Mouse (Mus musculus) brain, embryonic 18.5 days (tissue): ENCODE measurements at regions not wholly inside any gene's neighbourhood (a gene's known extent, or its start where the extent isn't known, plus 50 kb on each side); places are given as distances from the start of the nearest gene placed in this dataset.

Source experiments
- DNase-seq: peaks from one replicate; pipeline ENCODE4 v3.0.0-alpha.2; 2012; ENCODE audit warnings: low read depth, low spot score

DNA sequence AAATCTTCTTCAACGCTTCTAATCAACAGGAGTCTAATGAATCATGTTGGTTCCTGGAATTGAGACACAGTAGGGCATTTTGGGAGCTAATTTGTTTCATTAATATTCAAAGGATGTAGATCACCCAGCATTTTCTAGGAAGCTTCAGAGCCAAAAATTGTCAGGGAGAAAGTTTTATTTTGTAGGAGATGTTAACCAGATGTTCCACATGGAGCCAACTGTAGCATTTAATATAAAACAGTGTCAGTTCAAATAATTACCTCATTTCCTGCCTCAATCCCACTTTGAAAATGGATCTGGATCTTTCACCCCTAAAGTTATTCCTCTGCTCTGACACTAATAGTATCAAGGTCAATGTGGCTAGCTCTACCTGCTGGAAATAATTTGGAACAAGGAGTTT is 389.6 kb upstream of the Lmcd1 start:
- DNase-seq = no peak

DNA sequence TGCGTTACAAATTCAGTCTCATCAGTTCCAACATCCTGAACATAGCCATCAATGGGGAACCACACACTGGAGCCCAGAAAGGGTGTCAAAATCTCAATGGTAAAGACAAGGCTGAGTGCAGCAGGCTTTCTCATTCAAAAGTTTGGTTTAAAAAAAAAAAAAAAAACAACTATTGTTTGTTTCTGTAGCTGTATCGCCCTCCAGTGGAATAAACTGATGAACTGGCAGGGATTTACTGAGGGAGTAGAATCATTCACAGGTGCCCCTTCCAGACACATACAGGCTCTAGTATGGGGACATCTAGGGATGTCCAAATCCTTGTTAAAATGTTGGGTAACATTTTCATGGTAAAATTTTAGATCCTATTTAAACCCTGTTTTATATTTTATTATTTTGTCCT is 361.6 kb upstream of the Lmcd1 start:
- peak; percentile 12 for DNase-seq

DNA sequence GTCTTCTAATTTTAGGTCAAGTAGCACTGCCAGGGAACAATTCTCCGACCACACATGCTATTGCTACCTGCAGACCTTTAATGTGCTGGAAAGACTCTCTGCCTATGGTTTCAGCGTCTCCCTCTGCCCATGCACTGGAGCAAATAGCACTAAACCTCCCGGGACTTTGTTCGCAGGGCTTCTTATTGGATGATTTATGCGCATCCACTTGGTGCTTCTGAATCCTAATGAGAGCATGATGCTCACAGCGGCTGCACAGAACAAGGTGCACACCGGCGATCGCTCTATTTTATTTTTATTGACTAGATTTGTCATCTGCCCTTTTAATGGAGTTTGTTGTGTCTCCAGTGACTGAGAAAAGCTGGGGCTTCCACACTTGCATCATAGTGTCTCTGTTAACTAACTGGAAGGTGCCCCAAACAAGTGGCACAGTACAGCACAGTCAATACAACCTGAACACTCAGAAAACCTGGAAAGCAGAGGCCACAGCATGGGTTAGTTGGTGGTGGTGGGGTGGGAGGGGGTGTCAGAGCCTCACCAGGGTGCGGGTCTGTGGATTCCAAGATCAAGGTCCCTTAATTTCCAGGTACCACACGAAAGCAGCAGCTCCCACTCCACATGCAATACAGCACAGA is 359.7 kb upstream of the Lmcd1 start:
- DNase-seq = no peak

DNA sequence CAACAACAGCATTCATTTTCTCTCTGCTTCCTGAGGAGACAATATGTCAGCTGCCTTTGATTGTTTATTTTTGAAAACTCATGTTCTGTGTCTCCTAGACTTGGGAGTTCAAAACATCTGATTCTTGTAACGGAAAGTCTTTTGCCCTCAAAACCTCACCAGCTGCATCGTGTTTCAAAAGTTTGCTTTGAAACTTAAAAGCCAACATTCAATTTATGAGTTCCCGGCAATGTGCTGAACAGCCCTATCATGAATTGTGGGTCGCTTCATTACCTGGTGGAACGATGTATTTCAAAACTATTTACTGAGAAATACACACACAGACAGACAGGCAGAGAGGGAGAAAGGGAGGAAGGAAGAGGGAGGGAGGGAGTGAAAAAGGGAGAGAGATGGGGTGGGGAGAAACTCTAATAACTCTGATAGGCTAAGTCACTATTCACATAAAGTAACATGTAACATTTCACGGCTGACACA is 356.3 kb upstream of the Lmcd1 start:
- DNase-seq = no peak

DNA sequence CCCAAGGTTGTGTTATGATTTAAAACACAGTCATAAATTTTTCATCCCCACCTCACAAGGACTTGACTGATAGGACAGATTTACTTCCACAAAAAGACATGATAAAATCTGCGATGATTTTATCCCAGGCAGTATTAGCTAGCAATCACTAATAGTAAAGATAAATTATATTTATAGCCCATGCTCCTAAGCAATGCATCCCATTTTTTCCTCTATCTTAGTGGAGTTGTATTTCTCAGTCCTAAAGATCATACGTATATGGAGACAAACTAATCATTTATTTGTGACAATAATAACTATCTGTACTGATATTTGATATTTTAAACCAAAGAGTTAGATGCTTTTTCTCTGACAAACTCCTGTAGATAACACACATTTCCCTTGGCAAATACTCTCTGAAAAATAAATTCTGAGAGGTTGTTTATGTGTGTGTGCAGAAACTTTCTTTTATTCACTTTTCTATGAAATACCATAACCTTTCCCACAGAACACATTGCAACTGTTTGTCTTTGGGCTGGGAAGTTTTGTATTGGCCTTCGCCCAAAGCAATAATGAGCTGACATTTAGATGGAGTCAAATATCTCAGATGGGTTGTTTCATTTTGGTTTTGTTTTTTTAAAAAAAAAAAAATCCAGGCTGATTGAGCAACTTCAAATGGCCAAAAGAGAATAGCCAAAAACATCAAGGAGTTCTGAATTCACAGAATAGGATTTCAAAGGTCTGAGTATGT is 355.5 kb upstream of the Lmcd1 start:
- no peak for DNase-seq

DNA sequence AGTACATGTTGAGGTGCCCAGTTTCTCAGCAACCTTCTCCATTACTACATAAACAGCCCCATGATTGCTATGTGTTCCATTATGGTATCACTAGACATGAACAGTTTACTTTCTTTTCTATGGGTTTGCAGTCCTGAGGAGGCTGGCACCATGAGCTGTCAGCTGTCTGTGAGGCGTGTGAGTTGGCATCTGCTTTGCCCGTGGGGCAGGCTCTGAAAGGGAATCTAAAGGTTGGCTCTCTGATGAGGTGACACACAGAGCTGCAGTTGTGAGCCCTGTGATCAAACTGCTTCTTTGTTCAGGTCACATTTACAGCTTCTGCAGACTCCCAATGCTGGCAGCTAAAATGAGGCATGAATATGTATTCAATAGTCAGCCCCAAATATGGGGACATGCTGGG is 341.0 kb upstream of the Lmcd1 start:
- no peak for DNase-seq

DNA sequence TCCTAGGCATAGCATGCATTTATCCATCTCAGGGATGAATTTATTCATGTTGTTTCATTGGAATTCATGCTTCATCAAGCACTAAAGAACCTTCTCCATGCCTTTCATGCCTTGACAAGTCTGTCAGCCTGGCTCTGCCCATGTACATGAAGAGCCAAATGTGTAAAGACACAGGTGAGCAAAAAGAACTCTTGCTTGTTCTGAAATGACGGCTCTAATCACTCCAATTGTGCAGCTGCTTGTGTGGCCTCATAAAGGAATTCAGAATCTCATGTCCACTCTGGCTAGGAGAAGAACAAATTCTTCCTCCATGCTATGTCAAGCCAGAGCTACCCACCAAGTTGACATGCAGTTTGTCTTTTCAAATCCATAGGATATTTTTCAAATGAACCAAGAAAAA is 319.2 kb upstream of the Lmcd1 start:
- DNase-seq = no peak

DNA sequence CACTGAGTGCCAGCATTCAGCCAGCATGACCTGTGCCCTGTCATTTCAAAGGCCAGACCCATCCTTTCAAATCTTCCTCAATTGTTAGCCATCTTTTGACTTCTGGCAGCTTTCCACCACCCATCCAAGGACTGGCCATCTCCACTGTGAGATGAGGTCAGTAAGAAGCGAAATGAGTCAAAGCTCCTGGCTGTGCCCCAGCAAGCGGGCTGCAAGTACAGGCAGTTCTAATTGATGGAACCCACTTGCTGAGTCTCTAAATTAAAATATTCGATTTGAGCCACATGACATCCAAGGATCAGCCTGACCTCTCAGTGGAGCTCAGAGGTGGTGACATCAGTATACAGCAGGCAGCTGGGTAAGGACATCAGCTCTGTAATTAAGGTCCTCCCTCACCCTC is 307.8 kb upstream of the Lmcd1 start:
- no peak for DNase-seq

DNA sequence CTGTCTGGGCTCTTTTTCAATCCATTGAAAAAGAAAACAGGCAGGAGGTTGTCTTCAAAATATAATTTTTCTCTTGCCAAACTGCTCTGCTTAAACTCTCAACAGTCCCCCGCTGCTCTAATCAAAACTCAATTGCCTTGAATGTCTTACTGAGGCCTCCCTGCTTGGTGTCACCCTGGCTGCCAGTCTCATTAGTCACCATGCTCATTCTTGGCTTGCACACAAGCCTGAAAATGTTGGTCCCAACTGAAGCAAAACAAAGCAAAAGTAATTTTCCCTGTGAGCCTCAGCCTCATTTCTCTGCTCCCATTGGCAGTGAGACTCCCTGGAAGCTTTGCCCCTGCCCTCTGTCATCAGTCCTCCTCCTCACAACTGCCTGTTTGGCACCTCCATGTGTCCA is 288.1 kb upstream of the Lmcd1 start:
- no peak for DNase-seq

DNA sequence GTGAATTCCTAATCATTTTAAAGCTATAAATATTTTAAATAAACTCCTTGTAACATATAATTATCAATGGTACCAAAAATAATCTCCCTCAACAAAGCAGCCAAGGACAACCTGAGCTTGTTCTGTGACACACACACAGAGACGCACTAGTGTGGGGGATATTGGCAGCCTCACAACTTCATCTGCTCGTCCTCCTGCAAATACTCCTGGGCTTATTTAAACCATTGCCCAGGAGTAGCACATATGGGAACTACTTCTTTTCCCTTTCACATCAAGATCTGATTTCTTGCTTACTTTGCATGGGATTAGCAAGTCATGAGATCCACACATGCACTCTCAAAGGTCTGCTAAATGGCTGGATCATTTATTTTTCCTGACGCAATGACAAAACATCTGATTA is 277.7 kb upstream of the Lmcd1 start:
- DNase-seq = no peak

DNA sequence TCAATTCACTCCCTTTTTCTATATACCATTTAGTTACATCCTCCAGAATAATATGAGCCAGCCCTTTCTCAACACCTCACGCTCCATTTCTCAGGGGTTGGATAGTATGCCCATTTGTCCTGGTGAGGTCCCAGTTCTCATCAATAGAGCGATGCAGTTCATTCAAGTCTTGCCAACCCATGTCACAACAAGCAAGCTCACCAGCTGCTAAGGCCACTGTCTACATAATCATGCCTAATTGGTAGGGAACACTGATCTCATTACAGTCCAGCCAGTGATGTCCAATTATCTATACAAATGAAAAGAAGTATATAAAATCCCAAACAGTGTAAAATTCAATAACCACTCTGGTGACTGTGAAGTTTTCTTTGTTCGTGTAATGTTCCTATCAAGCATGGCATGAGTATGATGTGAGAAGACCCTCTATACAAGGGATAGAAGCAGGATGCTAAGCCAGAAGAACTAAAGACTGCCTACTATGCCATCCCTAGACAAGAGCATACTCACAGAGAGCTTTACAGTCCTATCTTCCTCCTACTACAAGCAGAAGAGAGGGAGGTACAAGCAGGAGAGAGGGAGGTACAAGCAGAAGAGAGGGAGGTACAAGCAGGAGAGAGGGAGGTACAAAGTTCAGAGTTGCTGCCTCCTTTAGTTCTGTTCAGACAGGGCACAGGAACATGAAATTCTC is 269.6 kb upstream of the Lmcd1 start:
- no peak for DNase-seq

DNA sequence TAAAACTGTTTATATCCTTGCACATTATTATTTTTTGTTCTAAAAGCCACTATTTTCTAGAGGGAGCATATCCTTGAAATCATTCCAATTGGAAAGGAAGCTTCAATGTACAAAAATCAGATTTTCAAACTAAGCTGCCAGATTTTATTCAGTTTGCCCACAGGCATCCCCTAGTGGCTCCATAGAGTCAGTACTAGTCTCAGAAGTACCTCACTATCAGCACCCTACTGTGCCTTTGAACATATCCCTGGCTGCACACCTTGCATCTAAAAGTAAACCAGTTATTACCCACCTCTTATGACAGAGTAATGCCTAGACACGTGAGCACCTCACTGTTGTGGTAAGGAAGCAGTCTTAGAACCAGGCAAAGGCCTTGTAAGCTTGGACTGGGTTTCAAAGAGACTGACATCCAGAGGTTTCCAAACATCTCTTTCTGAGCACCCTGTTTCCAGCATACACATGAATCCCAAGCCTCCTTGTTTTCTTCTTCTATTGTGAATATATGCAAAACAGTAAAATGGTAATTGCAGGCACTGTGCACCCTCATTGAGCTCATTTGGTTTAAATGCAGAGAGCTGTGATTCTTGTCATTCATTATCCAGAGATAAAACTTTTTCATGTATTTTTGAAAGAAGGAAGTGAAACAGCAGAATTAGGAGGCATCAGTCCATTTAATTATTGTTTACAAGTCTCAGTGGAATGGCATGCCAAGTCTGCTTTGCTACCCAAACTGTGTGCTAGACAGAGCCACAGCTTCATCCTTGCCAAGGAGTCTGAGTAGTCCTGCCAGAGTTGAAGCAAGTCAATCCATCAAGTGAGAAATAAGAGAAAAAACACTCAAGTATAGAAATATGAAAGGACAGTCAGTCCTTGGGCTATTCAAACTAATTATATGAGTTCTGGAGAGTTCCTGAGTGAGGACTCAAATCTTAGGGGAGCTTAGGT is 247.0 kb upstream of the Lmcd1 start:
- DNase-seq = no peak

DNA sequence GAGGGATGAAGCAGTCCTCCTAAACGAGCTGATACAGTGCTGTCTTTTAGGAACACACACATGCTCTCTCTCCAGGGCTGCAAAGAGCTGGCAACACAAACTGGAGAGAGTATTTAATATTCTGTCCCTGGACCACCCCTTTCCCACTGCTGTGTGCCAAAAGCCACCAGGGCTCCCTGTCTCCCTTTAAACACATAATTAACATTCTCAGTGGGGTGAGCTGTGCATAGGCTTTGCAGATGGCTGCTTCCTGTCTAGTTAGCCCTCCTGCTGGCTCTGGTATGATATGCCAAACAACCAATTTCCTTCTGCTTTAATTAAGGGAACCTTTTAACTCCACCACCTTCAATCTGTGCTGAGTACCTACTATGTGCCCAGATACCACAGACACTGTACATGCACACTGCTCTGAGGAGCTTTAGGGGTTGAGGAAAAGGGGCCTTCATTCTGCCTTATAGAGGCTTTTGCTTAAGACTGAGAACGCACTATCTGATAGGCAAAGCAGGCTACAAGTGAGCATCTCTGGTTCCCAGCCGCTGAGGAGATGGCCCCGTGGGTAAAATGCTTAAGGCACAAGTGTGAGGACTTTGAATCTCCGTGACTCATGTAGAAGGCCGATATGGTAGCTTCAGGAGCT is 222.9 kb upstream of the Lmcd1 start:
- peak; percentile 59 for DNase-seq

DNA sequence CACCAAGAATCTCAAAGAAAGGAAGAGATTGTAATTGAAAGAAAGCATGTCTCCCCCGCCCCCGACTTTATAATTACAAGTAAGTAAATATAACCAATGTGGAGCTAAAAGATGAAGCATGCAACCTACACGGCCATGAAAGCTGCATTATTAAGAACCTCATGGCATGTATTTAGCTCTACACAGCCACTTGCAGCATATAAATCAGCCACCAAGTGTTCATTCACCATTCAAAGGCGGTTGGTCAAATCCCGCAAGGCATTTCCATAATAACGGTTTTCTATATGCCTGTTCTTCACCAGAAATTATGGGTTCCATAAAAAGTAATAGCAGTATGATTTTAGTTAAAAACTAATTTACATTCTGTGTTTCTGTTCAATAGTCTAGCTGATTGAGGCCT is 221.4 kb upstream of the Lmcd1 start:
- DNase-seq = no peak

DNA sequence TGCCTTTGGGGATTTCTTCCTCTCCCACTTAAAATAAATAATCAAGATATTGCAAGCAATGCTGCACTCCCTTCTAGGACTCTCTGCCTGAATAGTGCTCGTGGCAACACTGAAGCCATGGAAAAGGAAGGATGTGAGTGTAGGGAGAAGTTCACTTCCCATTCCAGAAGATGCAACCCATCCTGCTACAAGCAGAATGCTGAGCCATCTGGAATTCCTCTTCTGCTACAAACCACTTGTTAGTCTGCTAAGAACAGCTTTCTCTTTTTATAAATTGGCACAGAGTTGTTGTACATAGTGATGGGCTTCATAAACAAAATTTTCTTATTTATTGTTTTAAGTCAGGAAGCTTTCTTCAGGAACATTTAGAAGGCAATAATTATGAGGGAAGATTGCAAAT is 215.7 kb upstream of the Lmcd1 start:
- peak; percentile 32 for DNase-seq

DNA sequence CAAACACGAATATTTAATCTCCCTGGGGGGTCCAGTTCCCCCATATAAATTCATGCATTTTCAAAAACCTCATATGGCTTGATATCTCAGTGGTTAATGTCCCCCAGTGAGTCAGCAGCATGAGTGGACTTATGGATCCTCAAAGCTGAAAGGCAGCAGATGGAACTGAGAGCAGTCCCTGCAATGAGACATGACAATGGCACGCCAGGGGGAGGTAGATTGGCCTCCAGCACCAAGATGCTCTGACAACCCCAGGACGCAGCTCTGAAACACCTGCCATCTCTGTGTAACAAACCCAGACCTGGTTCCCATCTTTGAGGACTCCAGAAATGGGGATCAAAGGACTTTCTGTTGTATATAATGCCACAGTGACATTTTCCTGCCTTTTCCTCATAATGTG is 210.6 kb upstream of the Lmcd1 start:
- DNase-seq = no peak

DNA sequence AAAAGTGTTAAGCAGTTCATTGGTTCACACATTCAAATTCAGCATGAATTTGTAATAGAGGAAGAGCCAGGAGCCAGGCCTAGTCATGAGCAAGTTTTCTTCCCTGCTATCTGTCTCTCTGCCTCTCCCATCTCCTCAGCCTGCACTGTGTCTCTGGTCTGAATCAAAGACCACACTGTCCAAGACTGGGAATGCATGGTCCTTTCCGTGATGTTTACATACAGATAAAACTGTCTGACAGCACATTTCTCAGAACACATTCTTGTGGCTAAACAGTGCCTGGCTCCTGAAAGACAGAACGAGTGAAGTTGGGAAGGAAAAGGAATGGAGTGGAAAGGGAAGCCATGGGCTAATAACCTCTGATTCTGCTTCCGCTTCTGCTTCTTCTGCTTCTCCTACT is 183.0 kb upstream of the Lmcd1 start:
- no peak for DNase-seq

DNA sequence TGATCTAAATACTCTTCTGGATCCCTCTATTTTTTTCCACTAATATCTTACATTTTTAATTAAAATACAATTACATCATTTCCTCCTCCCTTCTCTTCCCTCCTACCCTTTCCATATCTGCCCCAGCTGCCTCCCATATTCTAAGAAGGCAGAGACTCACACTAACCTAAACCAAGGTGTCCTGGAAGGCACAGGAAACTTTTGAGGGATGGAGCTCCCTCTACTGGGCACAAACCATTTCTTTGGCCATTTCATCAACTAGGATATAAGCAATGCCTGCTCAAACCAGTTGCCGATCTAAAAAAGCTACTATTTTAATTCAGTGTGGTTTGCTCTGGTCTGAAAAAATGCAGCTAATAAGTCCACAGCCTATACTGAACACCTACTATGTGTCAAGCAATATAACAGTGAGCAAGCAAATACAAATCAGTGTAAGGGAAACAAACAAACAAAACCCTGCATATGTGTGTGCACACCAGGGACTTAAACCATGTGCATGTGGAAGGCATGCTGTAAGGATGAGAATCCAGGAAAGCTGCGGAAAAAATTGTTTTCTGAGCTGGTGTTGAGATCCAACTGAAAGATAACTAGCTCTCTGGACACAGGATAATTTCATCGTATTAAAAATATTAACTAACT is 182.3 kb upstream of the Lmcd1 start:
- peak; percentile 30 for DNase-seq

DNA sequence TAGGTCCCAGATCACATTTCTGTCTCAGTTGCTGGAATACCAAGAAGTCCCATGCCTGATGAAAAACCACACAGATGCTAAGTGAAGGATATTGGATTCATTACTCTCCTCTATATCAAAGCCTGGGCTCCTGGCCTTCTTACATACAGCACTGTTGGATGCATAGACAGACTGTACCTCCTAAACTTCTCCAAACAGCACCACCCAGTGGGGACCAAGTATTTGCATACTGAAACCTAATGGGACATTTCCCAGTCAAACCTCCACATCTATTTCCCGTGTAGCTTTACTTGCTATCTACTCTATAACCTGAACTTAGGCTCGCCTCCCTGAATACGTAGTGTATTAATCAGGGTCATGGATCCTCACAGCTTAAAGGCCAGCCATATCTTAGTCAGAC is 180.3 kb upstream of the Lmcd1 start:
- no peak for DNase-seq

DNA sequence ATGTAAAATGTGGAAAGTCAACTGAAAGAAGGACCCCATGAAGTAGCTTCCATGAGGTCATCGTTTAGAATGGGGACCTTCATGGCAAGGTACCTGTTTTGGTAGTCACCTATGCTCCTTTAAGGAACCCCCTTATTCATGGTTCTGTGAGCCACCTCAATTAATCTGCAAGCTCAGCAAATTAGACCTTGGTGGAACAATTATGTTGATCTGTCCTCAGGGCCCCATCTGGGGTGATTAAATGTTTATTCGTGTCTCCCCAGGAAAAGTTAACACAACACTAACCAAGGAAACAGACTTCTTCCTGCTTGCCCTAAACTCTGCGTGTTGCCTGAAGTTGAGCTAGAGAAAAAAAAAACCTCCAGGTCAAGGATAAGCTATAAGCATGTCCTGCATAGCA is 175.9 kb upstream of the Lmcd1 start:
- DNase-seq = no peak

DNA sequence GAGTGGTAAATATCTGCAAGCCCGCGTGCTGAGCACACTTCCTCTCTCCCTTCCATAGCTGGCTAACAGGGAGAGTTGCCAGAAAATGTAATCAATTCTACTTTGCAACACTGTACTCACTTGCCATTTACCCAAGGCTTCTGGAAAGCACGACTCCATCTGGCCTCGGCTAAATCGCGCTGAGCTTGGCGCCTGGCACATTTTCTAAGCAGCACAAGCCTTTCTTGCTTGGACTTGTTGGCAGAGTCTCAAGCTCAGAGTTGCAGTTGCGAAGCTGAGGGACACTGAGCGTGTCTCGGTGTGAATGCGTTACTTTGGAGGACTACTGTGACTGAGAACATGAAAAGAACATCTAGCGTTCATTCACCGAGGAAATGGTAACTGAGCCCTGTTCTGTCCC is 164.9 kb upstream of the Lmcd1 start:
- DNase-seq = peak; percentile 75
